Mouse (Mus musculus) brain, embryonic 18.5 days (tissue): Measurements from ENCODE around the gene Dap.

Source experiments
- DNase-seq: peaks from one replicate; pipeline ENCODE4 v3.0.0-alpha.2; 2012; ENCODE audit warnings: low read depth, low spot score

The Dap gene

GRCm38 (mm10) chr15:31224135-31224761 is at the start of gene Dap:
TSS of gene Dap (plus strand) at chr15:31224314.
- DNase-seq: peak; percentile 91

GRCm38 (mm10) chr15:31176566-31176965 is 47.5 kb upstream of the Dap start:
- DNase-seq: no peak

GRCm38 (mm10) chr15:31184651-31185443 is 39.3 kb upstream of the Dap start:
- no peak for DNase-seq

GRCm38 (mm10) chr15:31185506-31185905 is 38.6 kb upstream of the Dap start:
- no peak for DNase-seq

GRCm38 (mm10) chr15:31186371-31186901 is 37.7 kb upstream of the Dap start:
- no peak for DNase-seq

- DNase-seq: no peak
These were observed 31.6 kb upstream of the Dap start for GRCm38 (mm10) chr15:31192563-31192962.

GRCm38 (mm10) chr15:31195776-31196175 is 28.3 kb upstream of the Dap start:
- DNase-seq: no peak

- no peak for DNase-seq
These were observed 16.6 kb upstream of the Dap start for GRCm38 (mm10) chr15:31207346-31208093.

- no peak for DNase-seq
These were observed 12.2 kb upstream of the Dap start for GRCm38 (mm10) chr15:31211910-31212309.

GRCm38 (mm10) chr15:31213619-31214270 is 10.4 kb upstream of the Dap start:
- DNase-seq: no peak

- DNase-seq: no peak
These were observed 1.9 kb upstream of the Dap start for GRCm38 (mm10) chr15:31222216-31222615.

- DNase-seq: no peak
These were observed 449 bp upstream of the Dap start for GRCm38 (mm10) chr15:31223596-31224134.

- DNase-seq: no peak
These were observed 910 bp downstream of the Dap start for GRCm38 (mm10) chr15:31224806-31225642.

GRCm38 (mm10) chr15:31225643-31226325 is 1.7 kb downstream of the Dap start:
- DNase-seq: no peak

- DNase-seq: no peak
These were observed 2.4 kb downstream of the Dap start for GRCm38 (mm10) chr15:31226464-31226863.

GRCm38 (mm10) chr15:31227793-31228192 is 3.7 kb downstream of the Dap start:
- DNase-seq: no peak

- DNase-seq: no peak
These were observed 8.9 kb downstream of the Dap start for GRCm38 (mm10) chr15:31233006-31233405.

- DNase-seq: no peak
These were observed 11.9 kb downstream of the Dap start for GRCm38 (mm10) chr15:31235794-31236548.

- no peak for DNase-seq
These were observed 12.4 kb downstream of the Dap start for GRCm38 (mm10) chr15:31236549-31236907.
